Mouse (Mus musculus): ENCODE results near the gene Lenep. TPM values are rescaled to one million over a fixed set of nuclear protein-coding genes. Genes with fewer than 3 reads are reported as not detected.

Gene Lenep
- polyA plus RNA-seq (2012; rRNA removed) = 0.15 TPM in 1 of 2 replicates, not detected in the other

DNA sequence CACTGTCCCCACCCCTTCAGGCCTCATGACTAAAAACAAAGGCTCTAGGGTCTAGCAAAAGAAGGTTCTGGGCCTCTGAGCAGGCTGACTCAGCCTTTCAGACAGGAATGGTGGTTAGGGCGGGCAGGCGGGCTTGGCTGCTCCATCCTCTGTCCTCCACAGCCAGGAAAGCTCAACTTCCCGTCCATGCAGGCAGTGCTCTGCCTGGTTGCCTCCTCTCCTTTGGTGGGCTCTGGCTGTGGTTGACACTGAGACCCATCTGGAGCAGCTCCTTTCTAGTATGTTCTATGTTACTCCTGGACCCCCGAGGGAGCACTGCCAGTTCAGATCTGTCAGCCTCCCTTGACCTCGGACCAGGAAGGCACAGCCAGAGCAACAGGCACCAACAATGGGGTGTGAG lies at the start of gene Lenep:
Gene Lenep (minus strand): TSS at position 101 of the 400 bp plus-strand sequence.
- 76% methylated on average over 5 of the region's 5 CpGs for WGBS
- Histone ChIP-seq H3K4me1 (ENCODE audit: control insufficient read depth, insufficient read depth, low read length) (no peaks in the 10 kb centered on the region), H3K27me3 (replicated peaks; ENCODE audit: control insufficient read depth, insufficient read depth, low read length) (no peaks in the 10 kb centered on the region), H3K36me3 (ENCODE audit: control insufficient read depth, insufficient read depth, low read length) (no peaks in the 10 kb centered on the region), H3K27ac (ENCODE audit: insufficient read depth, low read depth, low read length) (no peak within 1 kb of the TSS), H3K4me3 (ENCODE audit: insufficient read depth, low read depth, low read length) (no peak within 1 kb of the TSS)
- no peak for DNase-seq
- TF ChIP-seq POLR2A (IDR thresholded peaks at IDR 0.05; ENCODE audit: low read depth, low read length) = no peak
- TF ChIP-seq CTCF (conservative IDR thresholded peaks at IDR 0.05; ENCODE audit: insufficient read depth, insufficient read length, low read depth, low read length) = no peak

DNA sequence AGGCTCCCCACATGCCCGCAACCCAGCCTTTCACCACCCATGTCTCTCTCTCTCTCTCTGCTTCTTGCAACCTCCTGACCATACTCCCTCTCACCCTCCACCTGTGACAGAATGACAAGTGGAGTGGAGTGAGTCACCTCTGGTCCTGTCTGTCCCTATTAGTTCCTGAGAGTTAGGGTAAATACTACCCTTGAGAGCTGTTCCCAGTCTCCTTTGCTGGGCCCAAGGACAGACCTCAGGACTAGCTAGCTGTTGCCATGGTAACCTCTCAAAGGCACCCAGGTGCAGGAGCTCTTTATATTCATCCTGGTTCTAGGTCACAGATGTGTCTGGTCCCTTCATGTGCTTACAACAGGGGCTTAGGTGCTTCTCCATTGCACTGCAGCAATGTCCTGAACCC lies 49.3 kb upstream of the Lenep start:
- Histone ChIP-seq H3K27me3 (replicated peaks; ENCODE audit: control insufficient read depth, insufficient read depth, low read length) (no peaks in the 10 kb centered on the region), H3K27ac (ENCODE audit: insufficient read depth, low read depth, low read length) (no peak overlapping the region), H3K36me3 (ENCODE audit: control insufficient read depth, insufficient read depth, low read length) (no peaks in the 10 kb centered on the region), H3K4me3 (ENCODE audit: insufficient read depth, low read depth, low read length) (no peak overlapping the region), H3K4me1 (ENCODE audit: control insufficient read depth, insufficient read depth, low read length) (peaks cover 8% of the 10 kb centered on the region; the same call in 1 of the 2 replicates)
- TF ChIP-seq POLR2A (IDR thresholded peaks at IDR 0.05; ENCODE audit: low read depth, low read length) = no peak
- no peak for TF ChIP-seq CTCF (conservative IDR thresholded peaks at IDR 0.05; ENCODE audit: insufficient read depth, insufficient read length, low read depth, low read length)
- 86% methylated on average over 1 of the region's 1 CpGs for WGBS
- no peak for DNase-seq

DNA sequence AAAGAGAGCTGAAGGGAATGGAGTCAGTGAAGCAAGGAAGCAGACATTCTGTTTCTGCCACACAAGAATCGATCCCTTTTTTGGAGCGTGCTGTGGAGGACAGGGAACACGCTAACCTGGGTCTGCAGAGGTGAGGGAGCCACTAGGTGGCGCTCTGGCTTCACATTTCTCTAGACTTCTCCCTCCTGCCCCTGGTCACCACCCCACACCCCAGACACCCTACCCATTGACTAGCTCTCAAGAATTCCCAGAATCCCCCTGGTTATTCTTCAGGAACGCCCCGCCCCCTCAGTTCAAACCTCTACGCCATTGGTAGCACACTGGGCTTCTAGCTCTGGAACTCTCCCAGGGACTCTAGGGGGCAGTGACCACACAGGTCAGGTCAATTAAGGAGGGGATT lies 46.9 kb upstream of the Lenep start:
- peak overlapping the region; percentile 8; the same call in 1 of the 2 replicates for H3K27ac ChIP-seq (ENCODE audit: insufficient read depth, low read depth, low read length)
- TF ChIP-seq CTCF (conservative IDR thresholded peaks at IDR 0.05; ENCODE audit: insufficient read depth, insufficient read length, low read depth, low read length) = peak; percentile 87
- no peak for TF ChIP-seq POLR2A (IDR thresholded peaks at IDR 0.05; ENCODE audit: low read depth, low read length)
- H3K36me3 ChIP-seq (ENCODE audit: control insufficient read depth, insufficient read depth, low read length) = no peaks in the 10 kb centered on the region; the same call in 1 of the 2 replicates
- H3K27me3 ChIP-seq (replicated peaks; ENCODE audit: control insufficient read depth, insufficient read depth, low read length) = no peaks in the 10 kb centered on the region
- peaks cover 8% of the 10 kb centered on the region; the same call in 1 of the 2 replicates for H3K4me1 ChIP-seq (ENCODE audit: control insufficient read depth, insufficient read depth, low read length)
- H3K4me3 ChIP-seq (ENCODE audit: insufficient read depth, low read depth, low read length) = no peak overlapping the region
- peak; percentile 78 for DNase-seq
- 33% methylated on average over 7 of the region's 7 CpGs for WGBS

DNA sequence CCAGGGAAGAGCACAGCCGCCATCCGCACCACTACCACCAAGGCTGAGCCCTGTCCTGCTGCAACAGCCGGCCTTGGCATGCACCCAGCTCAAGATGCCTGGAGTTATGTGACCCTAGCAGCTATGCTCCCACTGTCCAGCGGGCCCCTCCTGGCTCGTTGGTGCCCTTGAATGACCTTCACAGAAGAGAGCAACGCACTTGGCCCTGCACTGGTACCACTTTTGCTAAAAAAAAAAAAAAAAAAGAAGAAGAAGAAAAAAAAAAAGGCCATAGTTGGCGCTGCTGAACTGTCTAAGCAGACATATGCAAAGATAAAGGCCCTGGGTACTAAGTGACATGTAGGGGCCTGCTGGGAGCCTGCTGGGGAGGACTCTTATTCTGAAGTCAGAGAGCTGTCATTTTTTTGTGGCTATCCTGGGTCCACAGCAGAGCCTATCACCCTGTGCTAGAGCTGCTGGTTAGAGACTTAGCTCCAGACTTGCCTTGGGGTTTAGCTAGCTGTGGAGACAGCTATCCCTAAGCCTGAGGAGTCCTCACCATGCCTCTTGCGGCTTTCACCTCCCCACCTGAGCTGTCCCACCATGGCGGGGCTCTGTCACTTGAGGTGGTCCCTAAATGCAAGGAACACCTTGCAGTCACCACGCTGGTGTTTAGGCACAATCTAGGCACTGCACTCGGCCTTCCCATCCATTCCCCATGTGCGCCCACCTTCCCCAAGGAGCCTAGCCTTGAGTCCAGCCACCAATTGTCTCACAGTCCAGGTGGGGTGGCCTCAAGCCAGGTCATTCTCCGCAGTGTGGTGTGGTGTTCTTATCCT lies 46.3 kb upstream of the Lenep start:
- Histone ChIP-seq H3K4me1 (ENCODE audit: control insufficient read depth, insufficient read depth, low read length) (peaks cover 8% of the 10 kb centered on the region; the same call in 1 of the 2 replicates), H3K27me3 (replicated peaks; ENCODE audit: control insufficient read depth, insufficient read depth, low read length) (no peaks in the 10 kb centered on the region), H3K4me3 (ENCODE audit: insufficient read depth, low read depth, low read length) (no peak overlapping the region), H3K27ac (ENCODE audit: insufficient read depth, low read depth, low read length) (peak overlapping the region; percentile 24), H3K36me3 (ENCODE audit: control insufficient read depth, insufficient read depth, low read length) (no peaks in the 10 kb centered on the region; the same call in 1 of the 2 replicates)
- TF ChIP-seq POLR2A (IDR thresholded peaks at IDR 0.05; ENCODE audit: low read depth, low read length) (no peak), CTCF (conservative IDR thresholded peaks at IDR 0.05; ENCODE audit: insufficient read depth, insufficient read length, low read depth, low read length) (no peak)
- 38% methylated on average over 13 of the region's 13 CpGs for WGBS
- DNase-seq = peak; percentile 63

DNA sequence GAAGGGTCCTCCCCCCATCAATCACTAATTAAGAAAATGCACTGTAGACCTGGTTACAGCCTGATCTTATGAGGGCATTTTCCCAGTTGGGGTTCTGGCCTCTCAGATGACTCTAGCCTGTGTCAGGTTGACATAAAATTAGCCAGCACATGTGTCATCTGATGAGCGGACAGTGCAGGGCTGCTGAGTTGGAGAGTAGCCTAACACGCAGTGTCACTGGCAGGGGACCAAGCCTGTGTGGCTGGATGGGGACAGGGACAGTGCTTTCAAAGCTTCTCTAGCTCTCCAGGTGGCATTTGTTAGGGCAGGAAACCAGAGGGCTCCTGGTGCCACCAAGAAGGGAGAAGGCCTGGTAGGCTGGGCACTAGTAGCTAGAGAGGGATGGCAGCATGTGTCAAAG lies 38.1 kb upstream of the Lenep start:
- no peak for DNase-seq
- no peaks in the 10 kb centered on the region; the same call in 1 of the 2 replicates for H3K36me3 ChIP-seq (ENCODE audit: control insufficient read depth, insufficient read depth, low read length)
- no peaks in the 10 kb centered on the region for H3K27me3 ChIP-seq (replicated peaks; ENCODE audit: control insufficient read depth, insufficient read depth, low read length)
- H3K4me3 ChIP-seq (ENCODE audit: insufficient read depth, low read depth, low read length) = no peak overlapping the region
- WGBS = 86% methylated on average over 2 of the region's 2 CpGs
- H3K27ac ChIP-seq (ENCODE audit: insufficient read depth, low read depth, low read length) = no peak overlapping the region
- H3K4me1 ChIP-seq (ENCODE audit: control insufficient read depth, insufficient read depth, low read length) = peaks cover 7% of the 10 kb centered on the region; the same call in 1 of the 2 replicates
- no peak for TF ChIP-seq CTCF (conservative IDR thresholded peaks at IDR 0.05; ENCODE audit: insufficient read depth, insufficient read length, low read depth, low read length)
- no peak for TF ChIP-seq POLR2A (IDR thresholded peaks at IDR 0.05; ENCODE audit: low read depth, low read length)

DNA sequence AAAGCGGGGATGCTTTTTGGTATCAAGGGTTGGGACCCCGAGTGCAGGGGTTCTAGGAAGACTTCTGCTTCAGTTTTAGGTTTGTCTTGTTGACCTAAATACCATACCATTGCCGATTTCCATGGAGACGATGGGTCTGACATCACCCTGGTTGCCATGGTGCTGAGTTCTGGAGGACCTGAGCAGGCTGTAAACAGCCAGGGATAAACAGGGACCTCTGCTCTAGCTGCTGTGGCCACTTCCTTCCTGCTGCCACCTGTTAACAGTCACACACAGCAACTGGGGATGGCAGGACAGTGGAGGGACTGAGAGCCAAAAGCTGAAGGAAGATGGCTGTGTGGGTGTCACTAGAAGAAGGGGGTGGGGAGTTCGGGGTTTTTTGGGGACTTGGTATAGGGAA lies 34.7 kb upstream of the Lenep start:
- peak overlapping the region; percentile 73 for H3K27ac ChIP-seq (ENCODE audit: insufficient read depth, low read depth, low read length)
- H3K4me1 ChIP-seq (ENCODE audit: control insufficient read depth, insufficient read depth, low read length) = peaks cover 7% of the 10 kb centered on the region; the same call in 1 of the 2 replicates
- DNase-seq = peak; percentile 35
- peak overlapping the region; percentile 70 for H3K4me3 ChIP-seq (ENCODE audit: insufficient read depth, low read depth, low read length)
- TF ChIP-seq CTCF (conservative IDR thresholded peaks at IDR 0.05; ENCODE audit: insufficient read depth, insufficient read length, low read depth, low read length) (no peak), POLR2A (IDR thresholded peaks at IDR 0.05; ENCODE audit: low read depth, low read length) (no peak)
- H3K36me3 ChIP-seq (ENCODE audit: control insufficient read depth, insufficient read depth, low read length) = peaks cover 1% of the 10 kb centered on the region; the same call in 1 of the 2 replicates
- H3K27me3 ChIP-seq (replicated peaks; ENCODE audit: control insufficient read depth, insufficient read depth, low read length) = no peaks in the 10 kb centered on the region
- 24% methylated on average over 5 of the region's 5 CpGs for WGBS
